Mouse (Mus musculus) limb, embryonic 12.5 days (tissue): ENCODE measurements around the gene Tceal5. TPM values are rescaled to one million over a fixed set of nuclear protein-coding genes. Genes with fewer than 3 reads are reported as not detected.
"Not testable (repeated sequence)": the region's sequence is repeated elsewhere in the genome, so short reads cannot be mapped to it uniquely, and the experiment has no call there.

Source experiments
- ATAC-seq: fragments of 200-750 bp; cut with Nextera tagmentation; 2 replicates; pipeline ENCODE4 v1.8.0; 2017; ENCODE audit warnings: low read depth, moderate TSS enrichment; ENCODE audit not compliant: insufficient number of reproducible peaks, insufficient read depth, low FRiP score, low TSS enrichment
- H3K27ac ChIP-seq: fragments of 300-500 bp; sonication (generic); 2 replicates; pipeline ENCODE4 v1.5.1; 2016; ENCODE audit warnings: mild to moderate bottlenecking, moderate library complexity
- H3K27me3 ChIP-seq: fragments of 300-500 bp; sonication (generic); 2 replicates; pipeline ENCODE4 v1.6.1; 2016; ENCODE audit warnings: mild to moderate bottlenecking, moderate library complexity
- H3K36me3 ChIP-seq: fragments of 300-500 bp; sonication (generic); 2 replicates; pipeline ENCODE4 v1.6.1; 2016; ENCODE audit warnings: mild to moderate bottlenecking, moderate library complexity
- H3K4me1 ChIP-seq: fragments of 300-500 bp; sonication (generic); replicated peaks from 2 replicates; pipeline ENCODE4 v1.6.1; 2016
- H3K4me2 ChIP-seq: fragments of 300-500 bp; sonication (generic); 2 replicates; pipeline ENCODE4 v1.6.1; 2016; ENCODE audit warnings: mild to moderate bottlenecking, moderate library complexity
- H3K4me3 ChIP-seq: fragments of 300-500 bp; sonication (generic); replicated peaks from 2 replicates; pipeline ENCODE4 v1.5.1; 2016; ENCODE audit warnings: mild to moderate bottlenecking
- H3K9ac ChIP-seq: fragments of 300-500 bp; sonication (generic); replicated peaks from 2 replicates; pipeline ENCODE4 v1.6.1; 2016; ENCODE audit warnings: mild to moderate bottlenecking, moderate library complexity
- H3K9me3 ChIP-seq: fragments of 300-500 bp; sonication (generic); 2 replicates; pipeline ENCODE4 v1.6.1; 2016; ENCODE audit warnings: mild to moderate bottlenecking, moderate library complexity
- WGBS: fragments of 180-500 bp; shearing (Covaris S2); methylation state at CpG from one replicate; pipeline ENCODE4 v1.1.7; 2016; 5-methylcytosine and 5-hydroxymethylcytosine counted together
- polyA plus RNA-seq: library from polyadenylated mRNA; unstranded; fragments of >200 nt; fragmentation: Nextera tagmentation; extraction: Ambion mirVana; gene quantifications from 2 replicates; pipeline ENCODE4 v1.2.1, GENCODE M21; 2016

Tceal5 gene
- polyA plus RNA-seq, 1 experiment from 2014 or later = 12.7 TPM

GRCm38 (mm10) chrX:136214729-136215677 is 11.3 kb upstream of the Tceal5 start, which contains the start of the genes Tceal7 and Bex1:
Gene Tceal7, plus strand, starts transcription at chrX:136214779.
Gene Bex1, minus strand, starts transcription at chrX:136215513.
- not testable (repeated sequence) for H3K9me3 ChIP-seq, H3K27ac ChIP-seq, H3K4me1 ChIP-seq, H3K36me3 ChIP-seq, H3K27me3 ChIP-seq
- Histone ChIP-seq H3K4me2 (peak within 1 kb of the TSS; percentile 54), H3K9ac (peak within 1 kb of the TSS; percentile 42; the same call in 1 of the 2 replicates), H3K4me3 (peak within 1 kb of the TSS; percentile 40)
- peak; percentile 92 for ATAC-seq
- WGBS = 33% methylated on average over 20 of the region's 67 CpGs

DNA sequence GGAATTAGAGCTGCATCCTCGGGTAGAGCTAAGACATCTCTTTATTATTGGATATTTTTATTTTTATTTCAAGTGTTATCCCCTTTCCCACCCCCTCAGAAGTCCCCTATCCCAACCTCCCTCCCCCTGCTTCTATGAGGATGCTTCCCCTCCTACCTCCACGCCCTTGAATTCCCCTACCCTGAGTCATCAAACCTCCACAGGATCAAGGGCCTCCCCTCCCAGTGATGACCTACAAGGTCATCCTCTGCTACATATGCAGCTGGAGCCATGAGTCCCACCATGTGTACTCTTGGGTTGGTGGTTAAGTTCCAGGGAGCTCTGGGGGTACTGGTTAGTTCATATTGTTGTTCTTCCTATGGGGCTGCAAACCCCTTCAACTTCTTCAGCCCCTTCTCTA is 9.7 kb upstream of the Tceal5 start:
- 64% methylated on average over 2 of the region's 2 CpGs for WGBS

GRCm38 (mm10) chrX:136204406-136204805 is 730 bp upstream of the Tceal5 start:
- H3K9me3 ChIP-seq = no peaks in the 10 kb centered on the region

More for the DNA sequence above, 9.7 kb upstream of the Tceal5 start:
- H3K4me1 ChIP-seq = no peaks in the 10 kb centered on the region
- no peaks in the 10 kb centered on the region for H3K9me3 ChIP-seq
- no peak overlapping the region for H3K9ac ChIP-seq
- no peak overlapping the region for H3K4me2 ChIP-seq
- no peaks in the 10 kb centered on the region; the same call in 1 of the 2 replicates for H3K27me3 ChIP-seq
- no peak for ATAC-seq
- no peak overlapping the region for H3K27ac ChIP-seq
- H3K4me3 ChIP-seq = no peak overlapping the region
- no peaks in the 10 kb centered on the region for H3K36me3 ChIP-seq

GRCm38 (mm10) chrX:136203257-136203656 is 419 bp downstream of the Tceal5 start:
- peak; percentile 37; the same call in 1 of the 2 replicates for ATAC-seq
- Histone ChIP-seq H3K9me3 (no peaks in the 10 kb centered on the region), H3K4me1 (peaks cover 5% of the 10 kb centered on the region; the same call in 1 of the 2 replicates), H3K4me2 (peak overlapping the region; percentile 59), H3K4me3 (peak overlapping the region; percentile 43), H3K36me3 (no peaks in the 10 kb centered on the region), H3K9ac (peak overlapping the region; percentile 27), H3K27me3 (peaks cover 28% of the 10 kb centered on the region; the same call in 1 of the 2 replicates), H3K27ac (no peak overlapping the region)
- WGBS = 27% methylated on average over 7 of the region's 7 CpGs

More at GRCm38 (mm10) chrX:136204406-136204805, 730 bp upstream of the Tceal5 start:
- H3K27ac ChIP-seq = no peak overlapping the region
- H3K36me3 ChIP-seq = no peaks in the 10 kb centered on the region
- no peak overlapping the region for H3K4me2 ChIP-seq
- peaks cover 5% of the 10 kb centered on the region; the same call in 1 of the 2 replicates for H3K4me1 ChIP-seq
- no peak for ATAC-seq
- peaks cover 28% of the 10 kb centered on the region; the same call in 1 of the 2 replicates for H3K27me3 ChIP-seq
- no peak overlapping the region for H3K4me3 ChIP-seq
- no peak overlapping the region for H3K9ac ChIP-seq
- WGBS = 79% methylated on average over 6 of the region's 6 CpGs

DNA sequence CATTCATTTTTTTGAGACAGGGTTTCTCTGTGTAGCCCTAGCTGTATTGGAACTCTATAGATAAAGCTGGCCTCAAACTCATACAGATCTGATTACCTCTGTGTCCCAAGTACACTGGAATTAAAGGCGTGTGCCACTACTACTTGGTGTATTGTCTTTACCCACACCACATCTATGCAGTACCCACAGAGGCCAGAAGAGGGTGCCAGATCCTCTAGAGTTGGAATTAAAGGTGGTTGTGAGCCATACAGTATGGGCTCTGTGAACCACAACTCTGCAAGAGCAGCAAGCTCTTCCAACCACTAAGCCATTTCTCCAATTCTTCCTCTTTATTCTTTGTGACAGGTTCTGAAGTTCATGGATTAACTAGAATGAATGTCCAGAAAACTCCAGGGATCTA is 6.8 kb downstream of the Tceal5 start:
- Histone ChIP-seq H3K36me3 (no peaks in the 10 kb centered on the region), H3K4me1 (no peaks in the 10 kb centered on the region), H3K9me3 (no peaks in the 10 kb centered on the region), H3K4me3 (no peak overlapping the region), H3K27ac (no peak overlapping the region), H3K4me2 (no peak overlapping the region), H3K27me3 (peaks cover 11% of the 10 kb centered on the region; the same call in 1 of the 2 replicates), H3K9ac (no peak overlapping the region)
- no peak for ATAC-seq
- WGBS = 56% methylated on average over 1 of the region's 1 CpGs

DNA sequence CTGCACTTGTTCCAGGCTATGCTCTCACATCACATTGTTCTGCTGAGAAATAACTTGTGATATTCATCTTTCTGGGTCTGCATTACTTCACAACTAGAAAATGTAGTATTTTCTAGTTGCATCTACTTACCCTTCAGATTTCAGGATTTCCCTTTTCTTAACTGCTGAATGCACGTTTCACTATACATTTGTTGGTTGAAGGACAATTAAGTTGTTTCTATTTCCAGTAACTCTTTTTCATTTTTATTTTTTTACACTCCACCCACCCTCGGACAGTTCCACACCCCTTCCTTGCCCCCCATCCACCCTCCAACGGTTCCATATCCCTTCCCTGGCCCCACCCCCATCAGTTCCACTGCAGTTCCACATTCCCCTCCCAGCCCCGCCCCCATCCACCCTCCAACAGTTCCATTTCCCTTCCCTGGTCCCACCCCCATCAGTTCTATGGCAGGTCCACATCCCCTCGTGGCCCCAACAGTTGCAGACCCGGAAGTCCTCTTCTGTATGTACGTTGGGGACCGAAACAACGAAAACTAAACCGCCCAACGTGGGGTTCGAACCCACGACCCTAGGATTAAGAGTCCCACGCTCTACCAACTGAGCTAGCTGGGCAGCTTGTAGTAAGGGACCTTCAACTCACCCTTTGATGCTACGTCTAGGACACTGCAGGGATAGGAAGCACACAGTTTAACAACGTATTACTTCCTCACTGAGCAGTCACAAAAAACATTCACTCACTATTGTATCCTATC is 8.3 kb downstream of the Tceal5 start:
- Histone ChIP-seq H3K36me3 (no peaks in the 10 kb centered on the region), H3K9ac (no peak overlapping the region), H3K4me3 (no peak overlapping the region), H3K4me2 (no peak overlapping the region), H3K4me1 (no peaks in the 10 kb centered on the region), H3K9me3 (no peaks in the 10 kb centered on the region), H3K27me3 (peaks cover 8% of the 10 kb centered on the region), H3K27ac (no peak overlapping the region)
- ATAC-seq = no peak
- WGBS = 85% methylated on average over 16 of the region's 16 CpGs

DNA sequence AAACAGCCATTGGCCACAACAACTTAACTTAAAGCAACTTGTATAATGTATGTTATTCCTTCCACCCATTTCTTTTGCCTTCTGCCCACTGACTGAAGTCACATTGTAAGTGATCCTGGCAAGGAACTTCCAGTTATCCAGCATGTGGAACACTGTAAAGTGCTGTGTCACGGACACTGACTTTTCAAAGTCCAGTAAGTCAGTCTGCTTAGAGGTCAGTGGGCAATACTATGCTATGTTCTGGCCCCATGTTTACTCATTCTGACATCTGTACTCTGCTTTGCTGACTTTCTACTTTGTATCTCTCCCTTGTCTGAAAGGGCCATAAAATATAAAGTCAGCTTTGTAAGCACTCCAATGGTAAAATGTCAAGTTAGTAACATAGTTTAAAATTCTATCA is 20.6 kb downstream of the Tceal5 start:
- WGBS = 78% methylated on average over 1 of the region's 1 CpGs

DNA sequence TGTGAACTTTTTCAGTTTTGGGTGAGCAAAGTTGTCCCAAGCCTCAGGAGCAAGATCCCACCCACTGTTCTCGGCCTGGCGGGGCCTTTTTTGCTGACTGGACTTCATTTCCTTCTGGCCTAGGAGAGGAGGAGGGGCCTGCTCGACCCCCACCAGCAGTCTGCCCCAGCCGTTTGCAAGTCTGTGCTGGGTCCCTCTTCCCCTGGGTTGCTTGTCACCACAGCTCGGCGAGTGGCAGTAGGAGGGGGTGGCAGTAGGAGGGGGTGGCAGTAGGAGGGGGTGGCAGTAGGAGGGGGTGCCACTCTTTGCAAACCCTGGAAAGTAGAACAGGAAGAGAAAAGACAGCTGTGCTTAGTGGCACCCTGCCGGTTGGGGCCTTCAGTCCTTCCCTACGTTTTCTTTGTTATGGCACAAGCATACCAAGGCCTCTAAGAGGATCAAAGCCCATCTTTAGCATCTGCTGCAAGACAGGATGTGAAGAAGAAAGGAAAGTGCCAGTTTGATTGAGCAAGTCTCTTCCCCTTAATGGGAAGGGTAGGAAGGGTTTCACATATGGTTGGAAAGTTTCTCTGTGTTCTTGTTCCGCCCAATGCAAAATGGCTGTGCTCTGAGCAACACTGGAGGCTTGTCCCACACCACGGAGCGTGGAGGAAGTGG is 22.7 kb downstream of the Tceal5 start:
- 26% methylated on average over 10 of the region's 11 CpGs for WGBS
- H3K9ac ChIP-seq = no peak overlapping the region
- no peak overlapping the region for H3K27ac ChIP-seq
- no peaks in the 10 kb centered on the region for H3K4me1 ChIP-seq
- H3K9me3 ChIP-seq = no peaks in the 10 kb centered on the region
- ATAC-seq = no peak
- no peak overlapping the region for H3K4me3 ChIP-seq
- no peaks in the 10 kb centered on the region for H3K36me3 ChIP-seq
- H3K4me2 ChIP-seq = no peak overlapping the region
- H3K27me3 ChIP-seq = peaks cover 18% of the 10 kb centered on the region; the same call in 1 of the 2 replicates

More for the DNA sequence above, 20.6 kb downstream of the Tceal5 start:
- no peak overlapping the region for H3K9ac ChIP-seq
- ATAC-seq = no peak
- H3K27me3 ChIP-seq = peaks cover 14% of the 10 kb centered on the region; the same call in 1 of the 2 replicates
- no peak overlapping the region for H3K4me3 ChIP-seq
- no peak overlapping the region for H3K4me2 ChIP-seq
- no peaks in the 10 kb centered on the region for H3K36me3 ChIP-seq
- H3K4me1 ChIP-seq = no peaks in the 10 kb centered on the region
- no peaks in the 10 kb centered on the region for H3K9me3 ChIP-seq
- H3K27ac ChIP-seq = no peak overlapping the region

GRCm38 (mm10) chrX:136172786-136173185 is 30.9 kb downstream of the Tceal5 start:
- no peaks in the 10 kb centered on the region for H3K9me3 ChIP-seq
- peak overlapping the region; percentile 48 for H3K4me2 ChIP-seq
- no peak overlapping the region; the same call in 1 of the 2 replicates for H3K9ac ChIP-seq
- no peak for ATAC-seq
- no peaks in the 10 kb centered on the region for H3K4me1 ChIP-seq
- H3K27ac ChIP-seq = no peak overlapping the region; the same call in 1 of the 2 replicates
- H3K27me3 ChIP-seq = peaks cover 15% of the 10 kb centered on the region
- H3K36me3 ChIP-seq = peaks cover 4% of the 10 kb centered on the region; the same call in 1 of the 2 replicates
- 31% methylated on average over 10 of the region's 10 CpGs for WGBS
- peak overlapping the region; percentile 55 for H3K4me3 ChIP-seq

GRCm38 (mm10) chrX:136172118-136172551 is 31.5 kb downstream of the Tceal5 start, which contains the start of gene Tceal8:
Gene Tceal8, minus strand, starts transcription at chrX:136172342.
- Histone ChIP-seq H3K4me3 (peak within 1 kb of the TSS; percentile 55), H3K27me3 (peaks cover 15% of the 10 kb centered on the region)
- 15% methylated on average over 10 of the region's 10 CpGs for WGBS

More at GRCm38 (mm10) chrX:136172118-136172551, 31.5 kb downstream of the Tceal5 start, which contains the start of gene Tceal8:
- no peaks in the 10 kb centered on the region for H3K4me1 ChIP-seq
- no peaks in the 10 kb centered on the region for H3K9me3 ChIP-seq
- peak; percentile 94 for ATAC-seq
- H3K27ac ChIP-seq = peak within 1 kb of the TSS; percentile 86
- peaks cover 4% of the 10 kb centered on the region; the same call in 1 of the 2 replicates for H3K36me3 ChIP-seq
- H3K9ac ChIP-seq = peak within 1 kb of the TSS; percentile 78
- H3K4me2 ChIP-seq = peak within 1 kb of the TSS; percentile 57
